Mouse (Mus musculus) lung, adult 2 months (tissue): ENCODE results near the gene Bak1.

Source experiments
- CTCF ChIP-seq: fragments of 200-500 bp; IDR thresholded peaks from 2 replicates; pipeline ENCODE4 v1.5.1; 2011; ENCODE audit warnings: mild to moderate bottlenecking, low read length, control low read depth; ENCODE audit not compliant: insufficient read depth
- POLR2A ChIP-seq: fragments of 200-500 bp; IDR thresholded peaks from 2 replicates; pipeline ENCODE4 v1.6.1; 2011; ENCODE audit warnings: low read depth, mild to moderate bottlenecking, control low read depth, low read length, borderline replicate concordance; ENCODE audit errors: extremely low read depth

DNA sequence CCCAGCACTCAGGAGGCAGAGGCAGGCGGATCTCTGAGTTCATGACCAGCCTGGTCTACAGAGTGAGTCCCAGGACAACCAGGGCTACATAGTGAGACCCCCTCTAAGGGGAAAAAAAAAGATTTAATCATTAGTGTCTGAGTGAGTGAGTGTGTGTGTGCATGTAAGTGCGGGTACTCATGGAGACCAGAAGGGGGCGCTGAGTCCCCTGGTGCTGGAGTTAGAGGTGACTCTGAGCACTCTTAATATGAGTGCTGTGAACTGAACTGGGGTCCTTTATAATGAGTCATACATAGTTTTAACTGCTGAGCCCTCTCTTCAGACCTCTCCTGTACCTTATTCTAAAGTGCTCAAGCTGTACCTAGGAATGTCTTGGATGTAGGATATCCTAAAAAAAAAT lies 32.9 kb upstream of the Bak1 start:
- no peak for TF ChIP-seq CTCF
- TF ChIP-seq POLR2A = no peak
